Mouse (Mus musculus) mouse embryonic stem cell (cell line): ENCODE measurements around the gene Fcgrt.
"Not testable (repeated sequence)": the region's sequence is repeated elsewhere in the genome, so short reads cannot be mapped to it uniquely, and the experiment has no call there.

Experiments
- in situ Hi-C, 2 experiments: fragments of 300-500 bp; cut with MboI; formaldehyde crosslinking; loops; 1 replicate in 1 of 2; 3 replicates in 1 of 2; pipeline ENCODE4 v1.14.3; 2019 to 2020; ENCODE audit warnings: low sequenced_read_pairs in 2 of 2, low pct_unique_long_range_greater_than_20kb in 1 of 2, mixed read lengths in 1 of 2; ENCODE audit not compliant: unreplicated experiment in 1 of 2

Fcgrt gene

GRCm38 (mm10) chr7:45133446-45134159, 30.0 kb upstream of the Fcgrt start:
- in situ Hi-C loops: no loop called here

DNA sequence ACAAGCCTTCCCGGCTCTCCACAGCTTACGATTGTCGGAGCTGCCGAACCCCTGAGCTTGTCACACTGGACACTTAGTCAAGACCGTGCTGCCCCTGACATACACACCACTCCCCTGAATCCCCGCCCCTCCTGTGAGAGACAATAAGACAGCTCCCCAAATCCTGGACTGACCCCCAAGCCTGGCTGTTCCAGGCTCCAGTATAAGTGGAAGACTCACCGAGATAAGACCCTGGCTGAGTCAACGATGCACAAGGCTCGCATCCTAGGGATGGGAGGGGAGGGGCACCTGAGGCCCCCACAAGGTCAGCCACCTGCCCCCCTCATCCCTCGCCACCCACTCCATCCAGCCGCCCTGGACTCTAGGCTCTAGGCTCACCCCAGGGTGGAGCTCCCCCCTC, 28.2 kb upstream of the Fcgrt start:
- in situ Hi-C loops: no loop called here

DNA sequence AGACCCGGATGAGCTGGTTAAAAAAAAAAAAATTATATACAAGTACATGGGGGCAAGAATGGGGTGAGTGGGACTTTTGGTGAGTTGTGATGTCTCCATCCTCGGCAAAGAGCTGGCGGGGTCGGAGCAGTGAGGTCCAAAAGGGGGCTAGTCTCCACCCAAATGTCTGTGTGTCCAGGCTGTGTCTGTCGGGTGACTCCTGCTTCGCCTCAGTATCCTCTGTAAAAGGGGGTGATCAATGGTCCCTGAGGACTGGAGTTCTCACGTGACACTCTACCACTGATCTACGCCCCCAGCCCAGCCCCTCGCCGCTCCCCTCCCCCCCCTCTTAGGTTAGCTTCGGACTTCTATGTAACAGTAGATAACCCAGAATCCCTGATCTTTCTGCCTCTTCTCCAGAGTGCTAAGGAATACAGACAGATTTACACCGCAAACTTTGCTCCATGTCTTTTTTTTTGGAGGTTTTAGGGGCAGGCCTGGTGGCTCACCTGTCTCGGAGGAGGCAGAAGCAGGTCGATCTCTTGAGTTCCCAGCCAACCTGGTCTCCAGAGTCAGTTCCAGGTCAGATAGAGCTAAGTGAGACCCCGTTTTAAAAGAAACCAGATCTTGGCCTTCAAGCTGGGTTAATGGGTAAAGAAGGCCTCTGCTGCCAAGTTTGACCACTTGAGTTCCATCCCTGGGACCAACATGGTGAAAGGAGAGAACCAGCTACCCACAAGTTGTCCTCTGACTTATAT, 26.3 kb upstream of the Fcgrt start:
- in situ Hi-C loops: no loop called here

DNA sequence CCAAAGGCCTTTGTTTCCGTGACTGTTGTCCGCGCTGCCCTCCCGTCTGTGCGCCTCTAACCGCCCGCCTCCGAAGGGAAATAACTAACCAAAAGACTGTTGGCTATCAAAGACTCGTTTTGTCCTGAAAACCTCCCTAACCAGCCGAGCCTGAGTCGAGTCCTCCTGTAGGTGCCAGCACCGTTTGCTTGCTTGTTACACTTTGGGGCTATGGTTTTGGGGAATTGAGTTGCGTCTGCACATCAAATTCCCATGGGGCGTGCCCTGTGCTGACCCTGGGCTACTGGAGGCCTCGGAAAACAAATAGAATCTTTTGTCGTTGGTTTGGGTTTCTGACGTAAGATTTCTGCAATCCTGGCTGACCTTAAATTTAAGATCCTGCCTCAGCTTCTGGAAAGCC, 25.7 kb upstream of the Fcgrt start:
- in situ Hi-C loops: no loop called here

DNA sequence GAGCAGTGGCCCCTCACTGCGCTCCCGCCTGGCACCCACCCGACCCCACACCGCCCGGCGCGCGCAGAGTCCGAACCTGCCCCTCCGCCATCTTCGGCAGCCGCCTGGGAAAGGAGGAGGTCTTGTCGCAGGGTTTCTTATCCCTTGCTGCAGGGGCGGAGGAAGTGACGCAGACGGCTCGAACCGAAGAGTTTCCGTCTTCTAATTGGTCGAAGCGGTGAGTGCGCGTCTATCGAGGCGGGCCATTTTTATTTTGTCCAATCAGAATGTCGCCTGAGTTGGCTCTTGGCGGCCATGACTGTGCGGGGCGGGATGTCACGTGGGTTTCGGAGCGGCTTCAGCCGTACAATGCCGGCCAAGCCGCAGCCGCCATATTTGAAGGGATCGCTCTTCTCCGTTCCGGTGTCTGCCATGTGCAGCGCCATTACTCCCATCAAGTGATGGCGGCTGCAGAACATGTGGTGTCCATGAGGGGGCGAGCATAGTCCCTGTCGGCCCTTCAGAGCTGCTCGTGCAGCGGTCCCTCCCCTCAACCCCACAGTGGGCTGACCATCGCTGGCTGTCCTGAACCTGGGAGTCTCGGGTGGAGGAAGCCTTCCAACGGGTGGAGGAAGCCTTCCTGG, 25.1 kb upstream of the Fcgrt start, which contains the start of gene Rpl13a:
Gene Rpl13a (minus strand): TSS at position 138 of the 623 bp plus-strand sequence.
- in situ Hi-C loops: no loop called here

DNA sequence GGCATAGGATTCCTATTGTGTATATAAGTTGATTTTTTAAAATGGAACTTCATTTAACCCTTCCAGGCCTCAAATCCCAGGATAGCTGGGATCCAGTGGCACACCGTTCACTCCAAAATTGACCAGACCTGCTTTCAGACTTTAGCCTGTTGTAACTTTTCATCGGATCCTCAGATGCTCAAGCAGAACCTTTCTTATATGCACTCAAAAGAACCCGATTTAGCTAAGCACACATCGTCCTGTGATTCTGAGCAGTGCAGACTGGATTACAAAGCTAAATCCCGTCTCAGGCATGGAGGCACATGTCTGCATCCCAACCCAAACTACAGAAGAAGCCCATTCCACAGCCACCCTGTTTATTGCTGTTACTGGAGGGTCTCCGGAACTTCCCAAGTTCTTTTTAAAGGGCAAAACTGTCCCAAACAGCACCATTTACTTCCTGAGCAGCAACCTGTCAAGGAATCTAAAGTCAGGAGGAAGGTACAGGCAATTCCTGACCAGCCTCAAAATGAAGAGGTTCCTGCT, 24.1 kb upstream of the Fcgrt start:
- in situ Hi-C loops: no loop called here

DNA sequence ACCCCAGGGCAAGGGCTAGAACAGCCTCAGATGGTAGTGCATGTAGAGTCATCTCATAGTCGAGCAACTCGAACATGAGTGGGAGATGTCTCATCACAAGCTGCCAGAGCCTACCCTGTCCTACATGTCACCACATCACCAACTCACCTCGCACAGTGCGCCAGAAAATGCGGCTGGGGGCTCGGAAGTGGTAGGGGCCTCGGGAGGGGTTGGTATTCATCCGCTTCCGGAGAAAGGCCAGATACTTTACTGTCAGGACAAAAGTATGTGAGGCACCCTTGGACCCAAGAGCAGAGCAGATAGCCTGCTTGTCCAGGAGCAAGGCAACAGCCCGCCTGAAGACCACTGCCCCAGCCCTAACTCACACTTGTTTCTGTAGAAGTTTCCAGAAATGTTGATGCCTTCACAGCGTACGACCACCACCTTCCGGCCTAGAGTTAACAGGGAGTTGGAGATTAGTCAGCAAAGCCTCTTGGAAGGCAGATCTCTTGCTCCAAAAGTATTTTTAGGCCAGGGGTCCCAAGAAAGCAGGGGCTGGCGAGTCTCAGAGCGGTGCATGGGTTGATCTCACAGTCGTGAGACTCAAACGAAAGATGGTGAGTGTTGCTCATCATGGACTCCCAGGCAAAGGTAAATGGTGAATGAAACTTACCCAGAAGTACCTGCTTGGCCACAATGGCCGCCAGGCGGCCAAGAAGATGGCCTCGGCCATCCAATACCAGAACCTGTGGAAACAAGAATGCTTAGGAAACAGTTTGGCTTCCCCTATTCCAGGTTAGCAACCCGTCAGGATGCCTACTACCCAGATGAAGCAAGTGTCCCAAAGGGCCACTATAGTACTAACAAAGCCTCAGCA, 23.4 kb upstream of the Fcgrt start:
- in situ Hi-C loops: no loop called here

- in situ Hi-C loops: no loop called here
These were observed 22.6 kb upstream of the Fcgrt start for GRCm38 (mm10) chr7:45126147-45126843.

GRCm38 (mm10) chr7:45125649-45126048, 22.0 kb upstream of the Fcgrt start:
- in situ Hi-C loops: not testable (repeated sequence)

DNA sequence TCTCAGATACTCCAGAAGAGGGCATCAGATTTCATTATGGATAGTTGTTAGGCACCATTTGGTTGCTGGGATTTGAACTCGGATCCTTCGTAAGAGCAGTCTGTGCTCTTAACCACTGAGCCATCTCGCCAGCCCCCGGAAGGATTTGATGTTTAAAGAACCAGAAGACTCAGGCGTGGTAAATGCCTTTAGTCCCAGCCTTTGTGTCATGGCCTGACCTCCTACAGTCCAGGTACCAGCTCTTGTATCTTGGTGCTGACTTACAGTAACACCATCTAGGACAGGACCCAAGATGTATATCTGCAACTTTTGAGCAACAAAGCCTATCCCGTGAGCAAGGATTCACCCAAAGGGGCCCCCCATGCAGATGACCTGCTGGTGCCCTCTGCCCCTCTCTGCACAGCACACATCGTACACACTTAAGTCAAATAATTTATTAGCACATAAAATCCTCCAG, 21.5 kb upstream of the Fcgrt start:
- in situ Hi-C loops: no loop called here

GRCm38 (mm10) chr7:45124224-45125143, 20.8 kb upstream of the Fcgrt start, which contains the start of gene Rps11:
Rps11 (minus strand) TSS chr7:45124439.
- in situ Hi-C loops: no loop called here

GRCm38 (mm10) chr7:45123186-45123570, 19.5 kb upstream of the Fcgrt start:
- in situ Hi-C loops: no loop called here

- in situ Hi-C loops: no loop called here
These were observed 19.0 kb upstream of the Fcgrt start for GRCm38 (mm10) chr7:45122561-45123185.

- in situ Hi-C loops: no loop called here
These were observed 18.3 kb upstream of the Fcgrt start for GRCm38 (mm10) chr7:45121966-45122365.

GRCm38 (mm10) chr7:45121404-45121803, 17.8 kb upstream of the Fcgrt start:
- in situ Hi-C loops: no loop called here
